Mouse (Mus musculus) right cerebral cortex, postnatal 14 days (tissue): ENCODE data around the gene Cdkn1a.

ENCODE experiments used
- DNase-seq: peaks from one replicate; pipeline ENCODE4 v3.0.0; 2022

Gene Cdkn1a

GRCm38 (mm10) chr17:29122817-29123216, 32.0 kb downstream of the Cdkn1a start:
- no peak for DNase-seq

- DNase-seq, result no peak
These were observed 32.9 kb downstream of the Cdkn1a start for GRCm38 (mm10) chr17:29123578-29124174.

GRCm38 (mm10) chr17:29126561-29126960, 35.8 kb downstream of the Cdkn1a start:
- no peak for DNase-seq

- DNase-seq, result no peak
These were observed 38.6 kb downstream of the Cdkn1a start for GRCm38 (mm10) chr17:29129341-29129740.

- DNase-seq, result no peak
These were observed 44.3 kb downstream of the Cdkn1a start for GRCm38 (mm10) chr17:29135066-29135465.

DNA sequence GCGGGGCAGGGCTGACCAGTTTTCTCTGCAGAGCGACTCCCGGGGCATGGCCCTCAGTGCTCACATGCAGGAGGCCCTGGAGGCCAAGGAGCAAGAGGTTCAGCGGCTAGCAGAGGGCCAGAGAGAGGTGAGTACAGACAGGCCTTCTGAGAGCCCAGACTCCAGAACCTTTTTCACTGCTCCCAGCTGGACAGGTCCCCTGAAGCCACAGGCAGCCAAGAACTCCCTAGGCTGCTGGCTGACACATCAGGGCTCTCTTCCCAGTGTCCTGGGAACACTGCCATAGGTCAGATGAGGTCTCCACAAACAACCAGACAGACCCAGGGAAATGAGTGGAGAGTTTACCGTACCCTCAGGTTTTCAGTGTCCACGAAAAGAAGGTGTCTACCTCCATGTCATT, 45.5 kb downstream of the Cdkn1a start:
- no peak for DNase-seq

DNA sequence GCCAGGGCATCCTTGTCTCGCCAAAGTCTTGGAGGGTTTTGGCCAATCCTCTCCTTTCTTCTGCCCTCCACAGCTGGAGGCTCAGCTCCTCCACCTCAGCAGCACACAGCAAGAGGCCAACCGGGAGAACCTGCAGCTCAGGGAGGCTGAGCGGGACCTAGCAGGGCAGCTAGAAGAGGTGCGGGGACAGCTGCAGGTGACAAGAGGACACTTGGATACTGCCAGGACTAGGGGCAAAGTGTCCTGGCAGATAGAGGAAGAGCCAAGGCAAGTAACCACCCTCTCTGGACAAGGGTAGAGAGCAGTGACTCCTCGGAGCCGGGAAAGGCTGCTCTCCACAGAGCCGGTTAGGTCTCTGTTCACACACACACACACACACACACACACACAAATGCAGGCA, 47.1 kb downstream of the Cdkn1a start:
- no peak for DNase-seq

DNA sequence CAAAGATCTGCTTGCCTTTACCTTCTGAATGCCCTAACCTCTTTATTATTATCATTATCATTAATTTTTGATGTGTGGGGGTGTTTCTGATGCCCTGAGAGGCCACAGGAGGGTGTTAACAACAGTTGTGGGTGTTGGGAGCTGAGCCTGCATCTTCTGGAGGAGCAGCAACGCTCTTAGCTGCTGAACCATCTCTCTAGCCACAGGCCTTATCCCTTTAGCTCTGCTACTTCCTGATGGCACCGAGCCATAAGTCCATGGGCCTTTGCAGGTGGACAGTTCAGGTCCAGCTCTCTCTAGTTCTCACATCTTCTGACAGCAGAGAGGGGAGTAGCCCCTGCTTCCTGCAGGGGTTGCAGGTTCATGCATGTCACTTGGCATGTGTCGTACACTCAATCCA, 50.8 kb downstream of the Cdkn1a start:
- no peak for DNase-seq

DNA sequence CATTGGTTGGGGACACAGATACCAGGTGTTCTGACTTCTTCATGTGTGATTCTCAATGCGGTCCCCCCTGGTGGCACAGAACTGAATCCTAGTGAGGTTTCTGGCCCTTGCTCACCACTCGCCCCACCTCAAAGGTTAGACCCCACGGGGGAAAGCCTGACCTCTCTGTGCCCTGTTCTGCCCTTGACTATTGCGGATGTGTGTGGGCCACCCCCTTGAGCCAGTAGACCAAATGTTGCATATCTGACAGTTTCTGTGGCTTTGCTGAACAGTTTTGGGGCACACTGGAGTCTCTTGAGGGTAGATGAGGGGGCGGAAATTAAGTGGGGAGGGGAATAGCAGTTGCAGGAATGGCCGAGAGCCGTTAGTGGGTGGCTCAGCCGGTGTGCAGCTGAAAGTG, 52.5 kb downstream of the Cdkn1a start:
- DNase-seq, result no peak

DNA sequence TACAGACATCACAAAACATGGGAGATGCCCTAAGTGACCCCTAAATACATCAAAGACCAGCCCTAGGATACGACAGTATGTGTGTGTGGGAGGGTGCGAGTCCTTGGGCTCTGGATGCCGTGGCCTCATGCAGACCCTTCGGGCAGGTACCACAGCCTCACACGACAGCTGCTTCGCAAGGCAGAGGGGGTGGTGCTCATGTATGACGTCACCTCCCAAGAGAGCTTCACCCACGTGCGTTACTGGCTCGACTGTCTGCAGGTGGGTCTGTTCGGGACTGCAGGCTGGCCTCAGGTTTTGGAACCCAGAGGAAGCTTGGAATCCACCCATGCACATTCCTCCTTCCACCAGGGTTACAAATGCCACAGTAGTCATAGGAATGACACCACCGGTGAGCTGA, 54.3 kb downstream of the Cdkn1a start:
- DNase-seq, result no peak

- DNase-seq, result no peak
These were observed 56.5 kb downstream of the Cdkn1a start for GRCm38 (mm10) chr17:29147273-29147672.

GRCm38 (mm10) chr17:29147773-29148172, 57.0 kb downstream of the Cdkn1a start:
- no peak for DNase-seq

- no peak for DNase-seq
These were observed 59.0 kb downstream of the Cdkn1a start for GRCm38 (mm10) chr17:29149766-29150165.
